Mouse (Mus musculus) forebrain, embryonic 16.5 days (tissue): ENCODE data around the gene Pcp4. TPM values are rescaled to one million over a fixed set of nuclear protein-coding genes. Genes with fewer than 3 reads are reported as not detected.

Experiments used
- ATAC-seq: fragments of 200-750 bp; cut with Nextera tagmentation; 2 replicates; pipeline ENCODE4 v1.8.0; 2017; ENCODE audit warnings: mild to moderate bottlenecking, moderate library complexity
- H3K27ac ChIP-seq: fragments of 300-500 bp; sonication (generic); 2 replicates; pipeline ENCODE4 v1.5.1; 2014; ENCODE audit warnings: low read length, control low read depth
- H3K27me3 ChIP-seq: fragments of 300-500 bp; sonication (generic); replicated peaks from 2 replicates; pipeline ENCODE4 v1.6.1; 2014; ENCODE audit warnings: low read length; ENCODE audit not compliant: control insufficient read depth, insufficient read depth
- H3K36me3 ChIP-seq: fragments of 300-500 bp; sonication (generic); 2 replicates; pipeline ENCODE4 v1.6.1; 2014; ENCODE audit not compliant: control insufficient read depth, insufficient read depth
- H3K4me1 ChIP-seq: fragments of 300-500 bp; sonication (generic); replicated peaks from 2 replicates; pipeline ENCODE4 v1.6.1; 2014; ENCODE audit warnings: low read length; ENCODE audit not compliant: control insufficient read depth, insufficient read depth
- H3K4me2 ChIP-seq: fragments of 300-500 bp; sonication (generic); 2 replicates; pipeline ENCODE4 v1.6.1; 2014; ENCODE audit warnings: mild to moderate bottlenecking, low read length, control low read depth
- H3K4me3 ChIP-seq: fragments of 300-500 bp; sonication (generic); replicated peaks from 2 replicates; pipeline ENCODE4 v1.5.1; 2014; ENCODE audit warnings: mild to moderate bottlenecking, low read length, control low read depth
- H3K9ac ChIP-seq: fragments of 300-500 bp; sonication (generic); replicated peaks from 2 replicates; pipeline ENCODE4 v1.6.1; 2014; ENCODE audit warnings: low read depth, low read length, control low read depth
- H3K9me3 ChIP-seq: fragments of 300-500 bp; sonication (generic); 2 replicates; pipeline ENCODE4 v1.6.1; 2016; ENCODE audit warnings: low read length; ENCODE audit not compliant: control insufficient read depth
- WGBS: fragments of 180-500 bp; shearing (Covaris S2); extraction: QIAGEN DNeasy Blood & Tissue Kit; methylation state at CpG from one replicate; pipeline ENCODE4 v1.1.7; 2014; 5-methylcytosine and 5-hydroxymethylcytosine counted together
- polyA plus RNA-seq: library from polyadenylated mRNA; unstranded; fragments of >200 nt; fragmentation: Nextera tagmentation; extraction: Ambion mirVana; gene quantifications from 2 replicates; pipeline ENCODE4 v1.2.1, GENCODE M21; 2015

Gene Pcp4
- polyA plus RNA-seq, 1 experiment from 2014 or later: 175 TPM

- H3K9me3 ChIP-seq: no peaks in the 10 kb centered on the region
- no peak overlapping the region for H3K4me3 ChIP-seq
- 25% methylated on average over 5 of the region's 5 CpGs for WGBS
- peaks cover 33% of the 10 kb centered on the region for H3K4me1 ChIP-seq
- H3K4me2 ChIP-seq: peak overlapping the region; percentile 24
- no peak overlapping the region for H3K9ac ChIP-seq
- no peak for ATAC-seq
- no peaks in the 10 kb centered on the region for H3K36me3 ChIP-seq
- H3K27ac ChIP-seq: no peak overlapping the region
- no peaks in the 10 kb centered on the region for H3K27me3 ChIP-seq
Observed at GRCm38 (mm10) chr16:96472361-96472760, 5.0 kb downstream of the Pcp4 start.

DNA sequence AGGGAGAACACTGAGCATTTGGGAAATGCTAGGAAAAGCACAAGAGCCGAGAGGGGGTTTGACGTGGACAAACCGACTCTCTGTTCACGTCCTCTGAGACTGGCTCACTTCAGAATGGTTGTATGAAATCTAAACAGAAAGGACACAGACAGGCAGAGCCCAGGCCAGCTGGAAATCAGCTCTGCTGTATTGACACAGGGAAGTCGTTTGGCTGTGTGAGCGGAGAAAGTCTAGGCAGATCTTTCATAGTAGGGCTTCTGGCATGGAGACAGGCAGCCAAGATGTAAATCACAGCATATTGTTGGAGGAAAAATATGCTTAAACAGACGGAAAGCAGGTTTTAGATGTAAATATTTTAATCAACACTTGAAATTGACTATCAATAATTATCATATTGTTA lies 5.4 kb downstream of the Pcp4 start:
- H3K4me3 ChIP-seq: no peak overlapping the region
- 33% methylated on average over 7 of the region's 7 CpGs for WGBS

DNA sequence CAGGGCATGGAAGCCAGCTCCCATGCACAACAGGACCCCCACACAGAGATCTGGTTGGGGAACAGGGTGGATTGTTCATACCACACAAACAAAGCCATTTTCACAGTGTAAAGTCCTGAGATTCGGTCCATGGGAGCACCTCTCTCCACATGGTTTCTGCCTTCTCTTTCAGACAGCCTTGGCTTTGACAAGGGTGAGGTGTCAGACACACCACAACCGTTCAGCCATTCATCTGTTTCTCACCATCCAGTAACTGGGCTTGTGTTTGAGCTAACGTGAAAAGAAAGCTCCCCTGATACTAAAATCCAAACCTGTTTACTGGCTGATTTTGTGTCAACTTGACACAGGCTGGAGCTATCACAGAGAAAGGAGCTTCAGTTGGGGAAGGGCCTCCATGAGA lies 6.8 kb downstream of the Pcp4 start:
- no peaks in the 10 kb centered on the region for H3K36me3 ChIP-seq
- H3K27ac ChIP-seq: no peak overlapping the region
- H3K4me3 ChIP-seq: no peak overlapping the region
- H3K4me2 ChIP-seq: no peak overlapping the region
- ATAC-seq: peak; percentile 62; the same call in 1 of the 2 replicates
- H3K9me3 ChIP-seq: no peaks in the 10 kb centered on the region
- 42% methylated on average over 3 of the region's 3 CpGs for WGBS
- peaks cover 23% of the 10 kb centered on the region for H3K4me1 ChIP-seq
- H3K9ac ChIP-seq: no peak overlapping the region
- H3K27me3 ChIP-seq: no peaks in the 10 kb centered on the region

More for the DNA sequence above, 5.4 kb downstream of the Pcp4 start:
- Histone ChIP-seq H3K4me1 (peaks cover 30% of the 10 kb centered on the region), H3K27me3 (no peaks in the 10 kb centered on the region), H3K9me3 (no peaks in the 10 kb centered on the region), H3K4me2 (peak overlapping the region; percentile 24), H3K27ac (no peak overlapping the region), H3K9ac (no peak overlapping the region), H3K36me3 (no peaks in the 10 kb centered on the region)
- ATAC-seq: peak; percentile 66

DNA sequence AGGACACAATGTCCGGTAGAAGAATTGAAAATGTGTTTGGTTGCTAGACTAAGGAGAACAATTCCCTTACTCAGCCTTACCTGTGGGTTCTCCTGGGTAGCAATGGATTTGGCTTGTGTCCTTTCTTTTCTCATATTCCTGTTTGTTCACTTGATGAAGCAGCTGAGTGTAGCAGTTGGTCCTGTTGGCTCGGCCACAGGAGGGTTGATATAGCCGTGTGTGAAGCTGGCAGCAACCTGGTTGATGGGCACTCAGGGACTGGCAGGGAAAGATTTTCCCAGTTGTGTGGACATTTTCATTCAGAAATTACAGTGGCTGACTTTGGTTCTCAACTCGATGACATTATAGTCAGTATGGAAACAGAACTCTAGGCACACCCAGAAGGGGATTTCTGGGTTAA lies 14.4 kb downstream of the Pcp4 start:
- Histone ChIP-seq H3K9ac (no peak overlapping the region), H3K9me3 (no peaks in the 10 kb centered on the region), H3K27me3 (no peaks in the 10 kb centered on the region), H3K27ac (no peak overlapping the region), H3K4me1 (no peaks in the 10 kb centered on the region), H3K4me3 (no peak overlapping the region), H3K36me3 (no peaks in the 10 kb centered on the region), H3K4me2 (no peak overlapping the region)
- no peak for ATAC-seq
- WGBS: 86% methylated on average over 4 of the region's 4 CpGs

DNA sequence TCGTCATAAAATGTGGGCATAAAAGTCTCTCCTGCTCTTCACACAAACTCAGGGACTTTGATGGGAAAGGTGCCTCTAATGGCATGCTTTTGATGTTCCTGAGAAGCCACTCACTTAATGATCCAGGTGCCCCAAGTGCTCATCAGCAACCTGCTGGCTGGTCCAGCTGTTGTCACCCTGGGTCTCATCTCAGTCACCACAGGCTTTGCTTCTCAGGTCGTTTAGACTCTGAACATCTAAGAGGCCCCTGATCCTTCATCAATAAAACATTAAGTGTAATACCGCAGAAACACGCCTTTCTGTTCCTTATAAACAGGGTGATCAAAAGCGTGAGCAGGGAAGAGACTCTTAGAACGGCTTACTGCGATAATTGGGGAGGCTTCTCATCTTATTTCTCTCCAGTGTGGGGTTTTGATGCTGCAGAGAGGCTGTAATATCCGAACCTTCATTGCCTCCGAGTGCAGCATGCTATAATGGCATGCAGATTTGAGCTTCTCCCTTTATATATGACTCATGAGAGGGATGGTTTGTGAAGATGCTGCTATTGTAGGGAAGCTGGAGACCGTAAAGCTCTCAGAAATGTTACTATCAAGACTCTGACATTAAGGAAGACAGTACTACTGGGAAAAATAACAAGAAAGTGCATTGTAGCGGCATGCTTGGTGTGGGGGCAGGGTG lies 19.7 kb downstream of the Pcp4 start:
- no peaks in the 10 kb centered on the region for H3K9me3 ChIP-seq
- H3K4me2 ChIP-seq: no peak overlapping the region
- WGBS: 70% methylated on average over 11 of the region's 11 CpGs
- H3K27ac ChIP-seq: no peak overlapping the region
- H3K36me3 ChIP-seq: no peaks in the 10 kb centered on the region
- no peak for ATAC-seq
- H3K4me3 ChIP-seq: no peak overlapping the region
- no peaks in the 10 kb centered on the region for H3K27me3 ChIP-seq
- H3K9ac ChIP-seq: no peak overlapping the region
- H3K4me1 ChIP-seq: no peaks in the 10 kb centered on the region

DNA sequence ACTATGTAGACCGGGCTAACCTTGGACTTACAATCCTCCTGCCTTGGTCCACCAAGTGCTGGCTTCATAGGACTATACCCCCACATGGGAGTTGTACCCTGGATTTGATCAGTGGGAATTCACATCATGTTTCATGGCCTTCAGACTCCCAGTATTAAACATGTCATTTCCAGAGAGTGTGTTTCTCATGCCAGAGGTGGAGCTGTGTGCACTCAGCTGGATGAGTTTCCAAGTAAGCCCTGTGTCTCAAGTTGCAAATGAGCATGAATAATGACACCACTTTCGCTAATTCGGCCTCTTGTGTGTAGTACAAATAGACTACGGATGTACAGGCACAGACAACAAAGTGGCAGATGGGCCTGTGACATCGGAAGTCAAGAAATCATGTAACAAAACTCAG lies 20.6 kb downstream of the Pcp4 start:
- no peak overlapping the region for H3K4me3 ChIP-seq
- 81% methylated on average over 5 of the region's 5 CpGs for WGBS
- H3K36me3 ChIP-seq: no peaks in the 10 kb centered on the region
- no peak overlapping the region for H3K4me2 ChIP-seq
- no peak for ATAC-seq
- H3K27ac ChIP-seq: no peak overlapping the region
- no peaks in the 10 kb centered on the region for H3K9me3 ChIP-seq
- H3K27me3 ChIP-seq: no peaks in the 10 kb centered on the region
- H3K9ac ChIP-seq: no peak overlapping the region
- no peaks in the 10 kb centered on the region for H3K4me1 ChIP-seq

GRCm38 (mm10) chr16:96491530-96491929 lies 24.1 kb downstream of the Pcp4 start:
- no peak overlapping the region for H3K27ac ChIP-seq
- H3K36me3 ChIP-seq: no peaks in the 10 kb centered on the region
- WGBS: 57% methylated on average over 3 of the region's 3 CpGs
- no peaks in the 10 kb centered on the region for H3K9me3 ChIP-seq
- H3K27me3 ChIP-seq: no peaks in the 10 kb centered on the region
- no peaks in the 10 kb centered on the region for H3K4me1 ChIP-seq
- ATAC-seq: 0 out of 2 replicates have a peak, but pooled peaks have one; percentile 12
- no peak overlapping the region for H3K4me3 ChIP-seq
- no peak overlapping the region for H3K4me2 ChIP-seq
- H3K9ac ChIP-seq: no peak overlapping the region

- ATAC-seq: no peak
- no peak overlapping the region for H3K4me2 ChIP-seq
- H3K27me3 ChIP-seq: no peaks in the 10 kb centered on the region
- no peaks in the 10 kb centered on the region for H3K9me3 ChIP-seq
- 86% methylated on average over 6 of the region's 6 CpGs for WGBS
- H3K36me3 ChIP-seq: no peaks in the 10 kb centered on the region
- H3K4me3 ChIP-seq: no peak overlapping the region
- H3K9ac ChIP-seq: no peak overlapping the region
- H3K4me1 ChIP-seq: no peaks in the 10 kb centered on the region
- no peak overlapping the region for H3K27ac ChIP-seq
Observed at GRCm38 (mm10) chr16:96494079-96494478, 26.7 kb downstream of the Pcp4 start.

DNA sequence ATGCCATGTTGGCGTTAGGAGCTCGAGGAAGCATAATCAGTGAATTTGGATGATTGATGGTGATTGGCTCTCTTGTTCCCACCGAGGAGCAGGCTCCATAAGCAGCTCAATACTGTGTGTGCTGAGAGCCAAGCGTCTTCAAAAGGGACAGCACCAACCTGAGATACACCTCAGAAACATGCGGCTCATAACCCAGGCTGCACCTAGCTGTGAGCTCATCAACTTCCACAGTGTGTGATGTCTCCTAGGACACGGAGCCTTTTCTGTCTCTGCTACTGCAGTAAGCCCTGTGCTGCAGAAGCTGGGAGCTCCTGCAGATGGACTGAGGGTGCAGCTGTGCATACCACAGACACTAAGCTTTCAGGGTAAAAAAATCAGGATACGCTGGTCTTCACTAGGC lies 31.5 kb downstream of the Pcp4 start:
- WGBS: 66% methylated on average over 7 of the region's 7 CpGs
- H3K4me2 ChIP-seq: no peak overlapping the region
- no peaks in the 10 kb centered on the region for H3K36me3 ChIP-seq
- no peaks in the 10 kb centered on the region for H3K27me3 ChIP-seq
- no peaks in the 10 kb centered on the region for H3K9me3 ChIP-seq
- no peak overlapping the region for H3K27ac ChIP-seq
- ATAC-seq: peak; percentile 45; the same call in 1 of the 2 replicates
- no peak overlapping the region for H3K9ac ChIP-seq
- peaks cover 5% of the 10 kb centered on the region; the same call in 1 of the 2 replicates for H3K4me1 ChIP-seq
- H3K4me3 ChIP-seq: no peak overlapping the region

DNA sequence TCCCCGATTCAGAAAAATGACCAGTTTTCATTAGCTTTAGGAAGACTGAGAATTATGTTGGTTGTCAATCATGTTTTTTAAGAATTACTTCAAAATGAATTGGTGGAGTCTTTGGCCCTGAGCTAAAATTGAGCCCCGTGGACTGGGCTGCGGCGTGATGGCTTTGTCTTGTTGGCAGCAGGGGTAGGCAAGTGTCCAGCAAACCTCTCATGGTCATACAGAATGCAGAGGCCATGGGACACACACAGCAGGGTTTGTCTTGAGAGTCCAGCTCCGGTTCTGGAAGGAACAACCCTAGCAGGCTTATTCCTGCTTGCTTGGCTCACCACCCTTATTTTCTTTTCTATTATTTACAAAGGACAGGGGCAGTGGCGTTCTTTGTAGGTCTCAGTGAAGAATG lies 33.8 kb downstream of the Pcp4 start:
- no peak for ATAC-seq
- 54% methylated on average over 6 of the region's 6 CpGs for WGBS
- Histone ChIP-seq H3K27ac (no peak overlapping the region), H3K36me3 (no peaks in the 10 kb centered on the region), H3K4me3 (no peak overlapping the region), H3K4me1 (peaks cover 5% of the 10 kb centered on the region; the same call in 1 of the 2 replicates), H3K9ac (no peak overlapping the region), H3K9me3 (no peaks in the 10 kb centered on the region), H3K4me2 (no peak overlapping the region), H3K27me3 (no peaks in the 10 kb centered on the region)
